Mouse (Mus musculus) bone marrow macrophage, adult 2 months (primary cell): ENCODE data around the gene Npat.

Experiments
- CTCF ChIP-seq: IDR thresholded peaks from 2 replicates; pipeline ENCODE4 v1.5.1; 2012; ENCODE audit warnings: low read depth, mild to moderate bottlenecking, low read length, moderate library complexity
- POLR2A ChIP-seq: IDR thresholded peaks from 2 replicates; pipeline ENCODE4 v1.6.1; 2012; ENCODE audit warnings: mild to moderate bottlenecking, low read depth, low read length, borderline replicate concordance

- TF ChIP-seq CTCF (no peak), POLR2A (no peak)
Observed at GRCm38 (mm10) chr9:53607192-53607591, 70.3 kb downstream of the Npat start.
